In the genomic region with DNA sequence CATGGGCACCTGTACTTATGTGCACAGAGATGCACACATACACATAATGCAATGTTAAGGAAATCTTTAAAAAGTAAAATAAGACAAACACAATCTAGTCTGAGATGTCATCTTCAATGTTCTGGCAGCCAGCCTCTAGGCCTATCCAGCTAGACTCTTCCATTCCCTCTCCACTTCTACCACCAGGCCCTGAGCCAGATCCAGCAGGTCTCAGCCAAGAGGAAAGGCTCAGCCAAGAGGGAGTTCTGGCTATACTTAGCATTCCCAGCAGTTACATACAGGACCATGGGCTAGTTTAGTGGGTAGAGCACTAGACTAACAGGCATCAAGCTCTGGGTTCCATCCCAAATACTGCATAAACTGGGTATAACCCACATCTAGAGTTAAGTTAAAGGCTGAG, we compare ENCODE assay signal across 9 mouse cellular contexts. TPM values are rescaled to one million over a fixed set of nuclear protein-coding genes. Genes with fewer than 3 reads are reported as not detected.
A peak's percentile ranks its signal among the peaks of the same experiment; 100 is the strongest.
DNase-seq lines count a peak whose midpoint lies in the region; ATAC-seq and TF ChIP-seq lines count a peak whose summit lies in the region.
"Had no signal": no experiment of that assay in that cellular context is flagged by ENCODE, and none has a peak within 500 bp of the region (broad histone marks: within the 10 kb centered on the region; RNA-seq: fewer than 3 reads in every experiment).

No protein-coding gene starts in this region.

- H3K27ac ChIP-seq in kidney, embryonic 14.5 days (ENCODE audit: low read depth, low read length), result no peak overlapping the region
- H3K27ac ChIP-seq: neural tube, embryonic 13.5 days had no signal

- TF ChIP-seq CTCF in brain, embryonic 14.5 days (IDR thresholded peaks at IDR 0.05; ENCODE audit: borderline replicate concordance, extremely low read depth, insufficient read depth, insufficient read length), result no peak

- no peaks in the 10 kb centered on the region for H3K9me3 ChIP-seq in kidney, embryonic 14.5 days (ENCODE audit: control insufficient read depth, low read length)
- H3K9me3 ChIP-seq: neural tube, embryonic 13.5 days had no signal

- no peak overlapping the region for H3K9ac ChIP-seq in kidney, embryonic 14.5 days (ENCODE audit: low read depth, low read length)
- H3K9ac ChIP-seq: neural tube, embryonic 13.5 days had no signal

- no peaks in the 10 kb centered on the region for H3K27me3 ChIP-seq in kidney, embryonic 14.5 days (ENCODE audit: control insufficient read depth, insufficient read depth, low read length)
- H3K27me3 ChIP-seq: neural tube, embryonic 13.5 days had no signal

- H3K4me1 ChIP-seq in kidney, embryonic 14.5 days (ENCODE audit: control insufficient read depth, insufficient read depth, low read length), result peaks cover 18% of the 10 kb centered on the region

- ATAC-seq in kidney, embryonic 14.5 days (ENCODE audit: low FRiP score, low TSS enrichment), result no peak
- ATAC-seq in granulocyte monocyte progenitor cell, adult 5-6 weeks (replicated peaks; ENCODE audit: poor library complexity, severe bottlenecking), result no peak

- no peak overlapping the region for H3K4me2 ChIP-seq in kidney, embryonic 14.5 days (replicated peaks; ENCODE audit: low read depth, low read length)
- H3K4me2 ChIP-seq: neural tube, embryonic 13.5 days had no signal

- H3K4me3 ChIP-seq in kidney, embryonic 14.5 days (ENCODE audit: low read length), result no peak overlapping the region
- H3K4me3 ChIP-seq: neural tube, embryonic 13.5 days had no signal

- H3K36me3 ChIP-seq in kidney, embryonic 14.5 days (ENCODE audit: control insufficient read depth, insufficient read depth, low read length), result no peaks in the 10 kb centered on the region
- H3K36me3 ChIP-seq: neural tube, embryonic 13.5 days had no signal

- DNase-seq in kidney, adult 18-20 months, result peak; percentile 61
- peak; percentile 70 for DNase-seq in brain, embryonic 14.5 days (ENCODE audit: low read depth)
- peak; percentile 99 for DNase-seq in heart, adult 11 months
- peak; percentile 19 to 26 for DNase-seq in layer of hippocampus, postnatal 36 days
- peak; percentile 60 for DNase-seq in right cerebral cortex, adult 18-20 months
- no peak for DNase-seq in thymus, postnatal 36 days

- TF ChIP-seq POLR2A in brain, embryonic 14.5 days (IDR thresholded peaks at IDR 0.05; ENCODE audit: borderline replicate concordance, extremely low read depth, insufficient read depth, insufficient read length, poor library complexity, severe bottlenecking), result no peak

RNA-seq across cellular contexts. Expression of gene Cux1, which starts 26.3 kb away (rescaled TPM):
- 80.6 and 105 TPM in 2 replicates for polyA plus RNA-seq in kidney, embryonic 14.5 days (2014; fragmentation: Nextera tagmentation; extraction: Ambion mirVana)
- 73.3 and 92.0 TPM in 2 replicates for polyA plus RNA-seq in brain, embryonic 14.5 days (2012; rRNA removed)
- total RNA-seq in layer of hippocampus, postnatal 36 days (2021), result 10 to 100 TPM; 36.0 to 38.1 TPM
- 109 and 110 TPM in 2 replicates for total RNA-seq in granulocyte monocyte progenitor cell, adult 5-6 weeks (2014; fragmentation: Nextera tagmentation)
- 86.0 and 94.1 TPM in 2 replicates for total RNA-seq in granulocyte monocyte progenitor cell, adult 5-6 weeks (2017)

Comparison
In these comparisons a context has a peak if more than half of its experiments do, and no peak if none do; other contexts are left out.
1. DNase-seq: peak in kidney, adult 18-20 months (single experiment), brain, embryonic 14.5 days (single experiment), heart, adult 11 months (single experiment), layer of hippocampus, postnatal 36 days (2 of 2) and right cerebral cortex, adult 18-20 months (single experiment); none in thymus, postnatal 36 days (0 of 2).